In the genomic region with DNA sequence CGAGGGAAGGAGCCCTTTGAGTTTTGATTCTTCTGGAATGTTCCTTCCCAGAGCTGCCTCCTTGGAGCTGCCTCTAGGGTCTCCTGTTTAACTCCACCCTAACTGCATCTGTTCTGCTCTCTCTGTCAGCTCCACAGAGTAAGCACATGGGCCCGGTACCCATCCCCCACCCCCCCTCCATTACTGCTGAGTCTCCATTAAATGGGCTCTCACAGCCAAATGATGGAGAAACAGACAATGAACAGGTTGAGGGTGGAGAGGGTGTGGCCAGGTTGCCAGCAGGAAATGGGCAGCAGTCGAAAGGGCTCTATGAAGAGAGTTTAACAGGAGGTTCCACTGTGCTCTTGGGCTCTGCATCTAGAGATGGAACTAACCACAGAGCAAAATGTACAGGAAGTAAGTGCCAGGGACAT, we compare ENCODE assay signal across 13 mouse cellular contexts. TPM values are rescaled to one million over a fixed set of nuclear protein-coding genes. Genes with fewer than 3 reads are reported as not detected.
DNase-seq lines count a peak whose midpoint lies in the region; ATAC-seq lines count a peak whose summit lies in the region.
"Had no signal": no experiment of that assay in that cellular context is flagged by ENCODE, and none has a peak within 500 bp of the region (broad histone marks: within the 10 kb centered on the region; RNA-seq: fewer than 3 reads in every experiment).

No protein-coding gene starts in this region.

- no peak overlapping the region for H3K4me3 ChIP-seq in heart, embryonic 12.5 days
- no peak overlapping the region for H3K4me3 ChIP-seq in liver, embryonic 13.5 days (replicated peaks)
- H3K4me3 ChIP-seq: neural tube, embryonic 12.5 days had no signal

- no peak for ATAC-seq in heart, embryonic 12.5 days (ENCODE audit: insufficient number of reproducible peaks, low FRiP score)
- ATAC-seq in activated CD4-positive, CD25-positive, alpha-beta regulatory T cell, adult 4 months = peak; percentile 74
- no peak for ATAC-seq in liver, embryonic 13.5 days (ENCODE audit: low read depth)
- ATAC-seq: forebrain, embryonic 14.5 days had no signal

- peak overlapping the region; percentile 71 for H3K27ac ChIP-seq in heart, embryonic 12.5 days (ENCODE audit: poor library complexity, severe bottlenecking)
- peak overlapping the region; percentile 34; the same call in 1 of the 2 replicates for H3K27ac ChIP-seq in liver, embryonic 13.5 days
- H3K27ac ChIP-seq: neural tube, embryonic 12.5 days had no signal

- 46% methylated on average over 3 of the region's 3 CpGs for WGBS in heart, embryonic 12.5 days
- 35% methylated on average over 3 of the region's 3 CpGs for WGBS in liver, embryonic 13.5 days (ENCODE audit: insufficient replicate concordance)

- H3K4me2 ChIP-seq in heart, embryonic 12.5 days = no peak overlapping the region
- H3K4me2 ChIP-seq in liver, embryonic 13.5 days = no peak overlapping the region
- H3K4me2 ChIP-seq: neural tube, embryonic 12.5 days had no signal

- peaks cover 50% of the 10 kb centered on the region for H3K4me1 ChIP-seq in heart, embryonic 12.5 days (replicated peaks)
- H3K4me1 ChIP-seq in liver, embryonic 13.5 days (replicated peaks) = peaks cover 55% of the 10 kb centered on the region

- H3K27me3 ChIP-seq in heart, embryonic 12.5 days (replicated peaks) = no peaks in the 10 kb centered on the region
- H3K27me3 ChIP-seq in liver, embryonic 13.5 days = no peaks in the 10 kb centered on the region
- H3K27me3 ChIP-seq: neural tube, embryonic 12.5 days had no signal

- no peak for DNase-seq in heart, postnatal 4 days
- peak; percentile 67 for DNase-seq in CD4-positive, CD25-positive, alpha-beta regulatory T cell, adult 2 months (ENCODE audit: low read depth, low spot score)
- no peak for DNase-seq in liver, embryonic 13.5 days
- no peak for DNase-seq in gastrocnemius, postnatal 10 days
- DNase-seq in layer of hippocampus, adult 8-10 months (ENCODE audit: low spot score in 2 of 2) = no peak
- DNase-seq in embryo, embryonic 10.5 days (ENCODE audit: low spot score) = no peak
- DNase-seq: cerebellum, postnatal 14 days; heart, postnatal 36 days; kidney, postnatal 14 days had no signal

- H3K9me3 ChIP-seq in heart, embryonic 12.5 days (replicated peaks) = no peaks in the 10 kb centered on the region
- H3K9me3 ChIP-seq in liver, embryonic 13.5 days (replicated peaks) = no peaks in the 10 kb centered on the region
- H3K9me3 ChIP-seq: neural tube, embryonic 12.5 days had no signal

- no peaks in the 10 kb centered on the region for H3K36me3 ChIP-seq in heart, embryonic 12.5 days
- H3K36me3 ChIP-seq in liver, embryonic 13.5 days = no peaks in the 10 kb centered on the region
- H3K36me3 ChIP-seq: neural tube, embryonic 12.5 days had no signal

- H3K9ac ChIP-seq in heart, embryonic 12.5 days = peak overlapping the region; percentile 34; the same call in 1 of the 2 replicates
- no peak overlapping the region for H3K9ac ChIP-seq in liver, embryonic 13.5 days
- H3K9ac ChIP-seq: neural tube, embryonic 12.5 days had no signal

RNA-seq across cellular contexts. Expression of a gene that starts 41.0 kb away (rescaled TPM):
- polyA plus RNA-seq in heart, embryonic 12.5 days (2016; fragmentation: Nextera tagmentation; extraction: Ambion mirVana) = 101 and 105 TPM in 2 replicates
- 10 to 100 TPM; 55.3 to 58.7 TPM for total RNA-seq in heart, postnatal 4 days (2021)
- 10 to 100 TPM; 42.9 to 48.0 TPM for polyA plus RNA-seq in activated CD4-positive, CD25-positive, alpha-beta regulatory T cell, adult 4 months (2017; shearing (Covaris generic))
- 55.5 and 64.8 TPM in 2 replicates for polyA plus RNA-seq in liver, embryonic 13.5 days (2015; fragmentation: Nextera tagmentation; extraction: Ambion mirVana)
- 10 to 100 TPM; 29.4 to 35.1 TPM for total RNA-seq in gastrocnemius, postnatal 10 days (2021)
- total RNA-seq in layer of hippocampus, adult 8-10 months (2022) = 100 to 1,000 TPM; 150 to 180 (median 160) TPM
